Mouse (Mus musculus): Measurements from ENCODE around the gene Kcnk10.

GRCm38 (mm10) chr12:98430683-98431082 is 147.4 kb downstream of the Kcnk10 start:
- TF ChIP-seq CTCF (IDR thresholded peaks at IDR 0.05; ENCODE audit: borderline replicate concordance, insufficient read depth, low read depth, low read length) (no peak), POLR2A (IDR thresholded peaks at IDR 0.05; ENCODE audit: borderline replicate concordance, insufficient read depth, low read length) (no peak)
